Mouse (Mus musculus) erythroblast, embryonic 14.5 days (primary cell): ENCODE measurements around the gene Mfsd4a.

ENCODE experiments used
- GATA1 ChIP-seq: IDR thresholded peaks from 2 replicates; pipeline ENCODE4 v1.6.1; 2012; ENCODE audit warnings: low read length, inconsistent platforms, mixed read lengths
- TAL1 ChIP-seq: IDR thresholded peaks from 3 replicates; pipeline ENCODE4 v1.6.1; 2012; ENCODE audit warnings: low read length, inconsistent platforms, mixed read lengths

DNA sequence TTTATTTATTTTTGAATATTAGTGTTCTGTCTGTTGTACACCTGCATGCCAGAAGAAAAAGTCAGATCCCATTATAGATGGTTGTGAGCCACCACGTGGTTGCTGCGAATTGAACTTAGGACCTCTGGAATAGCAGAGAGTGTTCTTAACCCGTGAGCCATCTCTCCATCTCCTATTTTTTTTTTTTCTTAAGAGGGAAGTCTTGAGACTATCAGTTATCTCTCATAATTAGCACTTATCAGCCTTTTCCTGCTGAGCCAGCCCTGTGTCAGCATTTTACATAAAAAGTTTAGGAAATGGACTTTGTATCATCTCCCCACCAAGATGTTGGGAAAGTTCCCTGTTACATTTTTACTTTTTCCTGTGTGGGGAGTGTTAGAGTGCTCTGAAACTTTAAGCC, 45.8 kb downstream of the Mfsd4a start:
- TF ChIP-seq TAL1 (no peak), GATA1 (no peak)
